Mouse (Mus musculus): Measurements from ENCODE around the gene Abraxas1. TPM values are rescaled to one million over a fixed set of nuclear protein-coding genes. Genes with fewer than 3 reads are reported as not detected.

Gene Abraxas1
- polyA plus RNA-seq, 1 experiment from 2014 or later: 17.2 TPM

GRCm38 (mm10) chr5:100835862-100836538, 15.2 kb upstream of the Abraxas1 start:
- Histone ChIP-seq H3K4me1 (ENCODE audit: control insufficient read depth, insufficient read depth, low read length) (no peaks in the 10 kb centered on the region), H3K27ac (replicated peaks; ENCODE audit: low read depth, low read length) (no peak overlapping the region; the same call in 1 of the 2 replicates), H3K27me3 (replicated peaks; ENCODE audit: control insufficient read depth, insufficient read depth, low read length) (no peaks in the 10 kb centered on the region), H3K4me2 (ENCODE audit: low read depth, low read length) (no peak overlapping the region), H3K9me3 (ENCODE audit: control insufficient read depth, low read length) (no peaks in the 10 kb centered on the region), H3K9ac (ENCODE audit: low read depth, low read length) (no peak overlapping the region), H3K4me3 (ENCODE audit: low read depth, low read length) (no peak overlapping the region), H3K36me3 (ENCODE audit: control insufficient read depth, insufficient read depth, low read length) (no peaks in the 10 kb centered on the region)
- DNase-seq (ENCODE audit: low spot score) (peak; percentile 62), ATAC-seq (ENCODE audit: low read depth) (peak; percentile 79; the same call in 1 of the 2 replicates)
- WGBS: 60% methylated on average over 9 of the region's 9 CpGs

- no peak overlapping the region for H3K4me2 ChIP-seq (ENCODE audit: low read depth, low read length)
- no peaks in the 10 kb centered on the region for H3K4me1 ChIP-seq (ENCODE audit: control insufficient read depth, insufficient read depth, low read length)
- H3K9ac ChIP-seq (ENCODE audit: low read depth, low read length): no peak overlapping the region
- no peak overlapping the region for H3K27ac ChIP-seq (replicated peaks; ENCODE audit: low read depth, low read length)
- H3K4me3 ChIP-seq (ENCODE audit: low read depth, low read length): no peak overlapping the region
- WGBS: 85% methylated on average over 2 of the region's 2 CpGs
- DNase-seq (ENCODE audit: low spot score): no peak
- H3K36me3 ChIP-seq (ENCODE audit: control insufficient read depth, insufficient read depth, low read length): no peaks in the 10 kb centered on the region
- no peaks in the 10 kb centered on the region for H3K27me3 ChIP-seq (replicated peaks; ENCODE audit: control insufficient read depth, insufficient read depth, low read length)
- ATAC-seq (ENCODE audit: low read depth): no peak
- H3K9me3 ChIP-seq (ENCODE audit: control insufficient read depth, low read length): no peaks in the 10 kb centered on the region
Measured at GRCm38 (mm10) chr5:100833841-100834240, 13.1 kb upstream of the Abraxas1 start.

- Histone ChIP-seq H3K4me1 (ENCODE audit: control insufficient read depth, insufficient read depth, low read length) (no peaks in the 10 kb centered on the region), H3K27me3 (replicated peaks; ENCODE audit: control insufficient read depth, insufficient read depth, low read length) (no peaks in the 10 kb centered on the region), H3K27ac (replicated peaks; ENCODE audit: low read depth, low read length) (no peak overlapping the region), H3K9ac (ENCODE audit: low read depth, low read length) (no peak overlapping the region), H3K36me3 (ENCODE audit: control insufficient read depth, insufficient read depth, low read length) (no peaks in the 10 kb centered on the region), H3K9me3 (ENCODE audit: control insufficient read depth, low read length) (no peaks in the 10 kb centered on the region), H3K4me2 (ENCODE audit: low read depth, low read length) (no peak overlapping the region), H3K4me3 (ENCODE audit: low read depth, low read length) (no peak overlapping the region)
- no peak for DNase-seq (ENCODE audit: low spot score)
- no peak for ATAC-seq (ENCODE audit: low read depth)
- WGBS: 86% methylated on average over 3 of the region's 3 CpGs
Measured at GRCm38 (mm10) chr5:100832680-100833079, 11.9 kb upstream of the Abraxas1 start.

- no peaks in the 10 kb centered on the region for H3K4me1 ChIP-seq (ENCODE audit: control insufficient read depth, insufficient read depth, low read length)
- no peaks in the 10 kb centered on the region for H3K9me3 ChIP-seq (ENCODE audit: control insufficient read depth, low read length)
- no peak for ATAC-seq (ENCODE audit: low read depth)
Measured at GRCm38 (mm10) chr5:100828701-100829100, 7.9 kb upstream of the Abraxas1 start.

GRCm38 (mm10) chr5:100826531-100826930, 5.8 kb upstream of the Abraxas1 start:
- H3K9ac ChIP-seq (ENCODE audit: low read depth, low read length): no peak overlapping the region
- no peaks in the 10 kb centered on the region for H3K27me3 ChIP-seq (replicated peaks; ENCODE audit: control insufficient read depth, insufficient read depth, low read length)
- no peaks in the 10 kb centered on the region for H3K9me3 ChIP-seq (ENCODE audit: control insufficient read depth, low read length)
- no peak overlapping the region for H3K4me2 ChIP-seq (ENCODE audit: low read depth, low read length)
- 51% methylated on average over 7 of the region's 7 CpGs for WGBS
- no peak overlapping the region for H3K4me3 ChIP-seq (ENCODE audit: low read depth, low read length)
- DNase-seq (ENCODE audit: low spot score): no peak
- H3K36me3 ChIP-seq (ENCODE audit: control insufficient read depth, insufficient read depth, low read length): no peaks in the 10 kb centered on the region
- no peak for ATAC-seq (ENCODE audit: low read depth)
- H3K27ac ChIP-seq (replicated peaks; ENCODE audit: low read depth, low read length): no peak overlapping the region
- H3K4me1 ChIP-seq (ENCODE audit: control insufficient read depth, insufficient read depth, low read length): no peaks in the 10 kb centered on the region

More at GRCm38 (mm10) chr5:100828701-100829100, 7.9 kb upstream of the Abraxas1 start:
- no peak overlapping the region for H3K9ac ChIP-seq (ENCODE audit: low read depth, low read length)
- H3K36me3 ChIP-seq (ENCODE audit: control insufficient read depth, insufficient read depth, low read length): no peaks in the 10 kb centered on the region
- H3K4me3 ChIP-seq (ENCODE audit: low read depth, low read length): no peak overlapping the region
- DNase-seq (ENCODE audit: low spot score): no peak
- no peak overlapping the region for H3K27ac ChIP-seq (replicated peaks; ENCODE audit: low read depth, low read length)
- H3K4me2 ChIP-seq (ENCODE audit: low read depth, low read length): no peak overlapping the region
- WGBS: 69% methylated on average over 3 of the region's 3 CpGs
- H3K27me3 ChIP-seq (replicated peaks; ENCODE audit: control insufficient read depth, insufficient read depth, low read length): no peaks in the 10 kb centered on the region

DNA sequence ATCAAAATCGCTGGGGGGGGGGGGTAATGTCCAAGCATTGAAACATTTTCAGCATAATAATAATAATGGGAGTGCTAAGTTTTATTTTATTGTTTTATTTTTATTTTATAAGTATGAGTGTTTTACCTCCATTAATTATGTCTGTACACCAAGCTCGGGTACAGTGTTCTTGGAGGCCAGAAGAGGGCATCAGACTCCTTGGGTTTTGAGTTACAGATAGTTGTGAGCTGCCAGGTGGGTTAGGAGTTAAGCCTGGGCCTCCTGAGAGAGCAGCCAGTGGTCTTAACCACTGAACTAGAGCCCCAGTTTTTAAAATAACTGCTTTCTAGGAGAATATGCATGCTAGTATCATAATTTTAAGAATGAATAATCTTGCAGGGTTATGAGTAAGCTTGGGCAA, 5.2 kb upstream of the Abraxas1 start:
- ATAC-seq (ENCODE audit: low read depth) (peak; percentile 41; the same call in 1 of the 2 replicates), DNase-seq (ENCODE audit: low spot score) (peak; percentile 59)
- Histone ChIP-seq H3K9me3 (ENCODE audit: control insufficient read depth, low read length) (no peaks in the 10 kb centered on the region), H3K4me3 (ENCODE audit: low read depth, low read length) (no peak overlapping the region), H3K4me2 (ENCODE audit: low read depth, low read length) (no peak overlapping the region), H3K9ac (ENCODE audit: low read depth, low read length) (no peak overlapping the region), H3K36me3 (ENCODE audit: control insufficient read depth, insufficient read depth, low read length) (no peaks in the 10 kb centered on the region), H3K27ac (replicated peaks; ENCODE audit: low read depth, low read length) (no peak overlapping the region), H3K27me3 (replicated peaks; ENCODE audit: control insufficient read depth, insufficient read depth, low read length) (no peaks in the 10 kb centered on the region), H3K4me1 (ENCODE audit: control insufficient read depth, insufficient read depth, low read length) (no peaks in the 10 kb centered on the region; the same call in 1 of the 2 replicates)
- WGBS: 25% methylated on average over 2 of the region's 2 CpGs

DNA sequence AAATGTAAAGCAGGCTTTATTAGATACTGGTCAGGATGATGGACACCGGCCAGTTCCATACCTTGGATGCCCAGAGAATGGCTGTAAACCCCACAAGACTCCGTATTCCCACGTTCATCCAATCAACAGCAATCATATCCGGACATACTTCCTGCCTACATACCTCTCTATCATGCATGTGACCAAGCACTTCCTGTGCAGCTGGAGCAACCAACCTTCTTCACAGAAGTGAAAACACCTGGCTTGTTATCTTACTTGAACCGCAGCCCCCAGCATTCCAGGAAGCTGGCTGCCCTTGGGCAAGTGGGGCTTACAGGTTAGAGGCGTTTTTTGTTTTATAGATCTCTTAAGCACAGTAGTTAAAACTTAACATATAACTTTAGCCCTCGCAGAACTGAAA, 2.1 kb upstream of the Abraxas1 start:
- no peak overlapping the region for H3K9ac ChIP-seq (ENCODE audit: low read depth, low read length)
- H3K27me3 ChIP-seq (replicated peaks; ENCODE audit: control insufficient read depth, insufficient read depth, low read length): no peaks in the 10 kb centered on the region
- no peak overlapping the region for H3K4me3 ChIP-seq (ENCODE audit: low read depth, low read length)
- no peak overlapping the region for H3K27ac ChIP-seq (replicated peaks; ENCODE audit: low read depth, low read length)
- H3K4me1 ChIP-seq (ENCODE audit: control insufficient read depth, insufficient read depth, low read length): peaks cover 4% of the 10 kb centered on the region; the same call in 1 of the 2 replicates
- DNase-seq (ENCODE audit: low spot score): no peak
- no peak for ATAC-seq (ENCODE audit: low read depth)
- H3K36me3 ChIP-seq (ENCODE audit: control insufficient read depth, insufficient read depth, low read length): no peaks in the 10 kb centered on the region
- 77% methylated on average over 7 of the region's 7 CpGs for WGBS
- H3K4me2 ChIP-seq (ENCODE audit: low read depth, low read length): no peak overlapping the region
- no peaks in the 10 kb centered on the region for H3K9me3 ChIP-seq (ENCODE audit: control insufficient read depth, low read length)

DNA sequence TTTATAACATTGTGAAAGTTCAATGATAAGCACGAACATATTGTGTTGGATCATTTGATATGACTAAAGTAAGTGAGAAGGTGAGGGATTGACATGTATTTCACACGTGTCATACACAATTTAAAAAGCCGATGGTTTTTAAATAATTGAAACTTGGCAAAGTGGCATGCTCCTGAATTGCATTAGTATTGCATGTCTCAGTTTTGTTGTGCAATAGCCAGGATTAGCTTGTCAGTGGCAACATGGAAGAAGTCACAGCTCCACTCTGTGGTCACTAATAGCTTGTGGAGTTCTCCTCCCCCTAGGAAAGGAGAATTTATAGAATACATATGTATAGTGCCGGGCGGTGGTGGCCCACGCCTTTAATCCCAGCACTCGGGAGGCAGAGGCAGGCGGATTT, 610 bp upstream of the Abraxas1 start:
- Histone ChIP-seq H3K4me1 (ENCODE audit: control insufficient read depth, insufficient read depth, low read length) (peaks cover 4% of the 10 kb centered on the region; the same call in 1 of the 2 replicates), H3K4me3 (ENCODE audit: low read depth, low read length) (peak overlapping the region; percentile 91), H3K4me2 (ENCODE audit: low read depth, low read length) (peak overlapping the region; percentile 87), H3K9ac (ENCODE audit: low read depth, low read length) (no peak overlapping the region), H3K9me3 (ENCODE audit: control insufficient read depth, low read length) (no peaks in the 10 kb centered on the region), H3K27ac (replicated peaks; ENCODE audit: low read depth, low read length) (no peak overlapping the region), H3K36me3 (ENCODE audit: control insufficient read depth, insufficient read depth, low read length) (0 out of 2 replicates have a peak, but pooled peaks cover 4% of the 10 kb centered on the region), H3K27me3 (replicated peaks; ENCODE audit: control insufficient read depth, insufficient read depth, low read length) (no peaks in the 10 kb centered on the region)
- ATAC-seq (ENCODE audit: low read depth): no peak
- DNase-seq (ENCODE audit: low spot score): no peak
- 78% methylated on average over 8 of the region's 8 CpGs for WGBS

All from embryonic facial prominence, embryonic 14.5 days (tissue).